Mouse (Mus musculus): ENCODE data around the gene Leng1.
A peak's percentile ranks its signal among the peaks of the same experiment; 100 is the strongest.

Leng1 gene

GRCm38 (mm10) chr7:3629030-3629429, 36.6 kb downstream of the Leng1 start:
- DNase-seq = no peak

- DNase-seq = peak; percentile 87
Measured at GRCm38 (mm10) chr7:3617242-3617995, 48.2 kb downstream of the Leng1 start, which contains the start of gene Ndufa3. Gene Ndufa3 (plus strand): TSS chr7:3617373.

- no peak for DNase-seq
Measured at GRCm38 (mm10) chr7:3616389-3617241, 49.0 kb downstream of the Leng1 start.

GRCm38 (mm10) chr7:3616057-3616388, 49.6 kb downstream of the Leng1 start, which contains the start of gene Oscar:
Gene Oscar (minus strand): TSS chr7:3616157.
- no peak for DNase-seq

GRCm38 (mm10) chr7:3614021-3614420, 51.6 kb downstream of the Leng1 start:
- DNase-seq = no peak

GRCm38 (mm10) chr7:3611006-3611405, 54.6 kb downstream of the Leng1 start:
- no peak for DNase-seq

GRCm38 (mm10) chr7:3610437-3610836, 55.2 kb downstream of the Leng1 start:
- no peak for DNase-seq
